In genomic region chr12:105105326-105105725, GRCm38 (mm10) we compare ENCODE assay signal across 25 mouse cellular contexts. TPM values are rescaled to one million over a fixed set of nuclear protein-coding genes. Genes with fewer than 3 reads are reported as not detected.
"Had no signal": no experiment of that assay in that cellular context is flagged by ENCODE, and none has a peak within 500 bp of the region (broad histone marks: within the 10 kb centered on the region; RNA-seq: fewer than 3 reads in every experiment).

No protein-coding gene starts in this region.

- H3K4me1 ChIP-seq: stomach, embryonic 15.5 days had no signal

- H3K27ac ChIP-seq: neural tube, embryonic 13.5 days; neural tube, embryonic 15.5 days; stomach, embryonic 15.5 days; stomach, postnatal 0 days had no signal

- DNase-seq: retina, postnatal 1 day; right cerebral cortex, adult 18-20 months; right cerebral cortex, postnatal 14 days; right cerebral cortex, postnatal 25 days; right cerebral cortex, postnatal 4 days; spleen, adult 18-20 months; thymus, adult 18-20 months; thymus, adult 2 months; thymus, postnatal 14 days; thymus, postnatal 25 days; thymus, postnatal 36 days; thymus, postnatal 4 days had no signal

- H3K4me2 ChIP-seq: neural tube, embryonic 13.5 days; neural tube, embryonic 15.5 days; stomach, embryonic 15.5 days had no signal

- H3K9me3 ChIP-seq: neural tube, embryonic 13.5 days; neural tube, embryonic 15.5 days; stomach, embryonic 15.5 days had no signal

- H3K36me3 ChIP-seq: neural tube, embryonic 13.5 days; neural tube, embryonic 15.5 days; stomach, embryonic 15.5 days had no signal

- H3K9ac ChIP-seq: neural tube, embryonic 13.5 days; neural tube, embryonic 15.5 days; stomach, embryonic 15.5 days had no signal

- H3K4me3 ChIP-seq: neural tube, embryonic 13.5 days; neural tube, embryonic 15.5 days; stomach, embryonic 15.5 days had no signal

- H3K27me3 ChIP-seq: neural tube, embryonic 15.5 days; stomach, embryonic 15.5 days had no signal

RNA-seq across cellular contexts. Expression of gene Tcl1b2, which starts 40.5 kb away (rescaled TPM):
- total RNA-seq: neutrophil, adult 5-6 weeks had no signal
- polyA plus RNA-seq: neural tube, embryonic 13.5 days; neural tube, embryonic 14.5 days; neural tube, embryonic 15.5 days; small intestine, adult 2 months; spleen, adult 2 months; stomach, embryonic 14.5 days; stomach, embryonic 15.5 days; stomach, embryonic 16.5 days; stomach, postnatal 0 days; thymus, adult 2 months; thymus, postnatal 0 days; urinary bladder, adult 2 months had no signal

RNA-seq across cellular contexts. Expression of gene Tcl1b1, which starts 54.2 kb away (rescaled TPM):
- total RNA-seq: neutrophil, adult 5-6 weeks had no signal
- polyA plus RNA-seq: neural tube, embryonic 13.5 days; neural tube, embryonic 14.5 days; neural tube, embryonic 15.5 days; small intestine, adult 2 months; spleen, adult 2 months; stomach, embryonic 14.5 days; stomach, embryonic 15.5 days; stomach, embryonic 16.5 days; stomach, postnatal 0 days; testis, adult 2 months; thymus, adult 2 months; thymus, postnatal 0 days; urinary bladder, adult 2 months had no signal
